Mouse (Mus musculus) forebrain, embryonic 13.5 days (tissue): ENCODE measurements at regions not wholly inside any gene's neighbourhood (a gene's known extent, or its start where the extent isn't known, plus 50 kb on each side); places are given as distances from the start of the nearest gene placed in this dataset.

Source experiments
- ATAC-seq: fragments of 200-750 bp; cut with Nextera tagmentation; 2 replicates; pipeline ENCODE4 v1.8.0; 2017
- H3K27ac ChIP-seq: fragments of 300-500 bp; sonication (generic); 2 replicates; pipeline ENCODE4 v1.5.1; 2015; ENCODE audit warnings: inconsistent platforms, mild to moderate bottlenecking, moderate library complexity
- H3K27me3 ChIP-seq: fragments of 300-500 bp; sonication (generic); 2 replicates; pipeline ENCODE4 v1.6.1; 2015; ENCODE audit warnings: mild to moderate bottlenecking, inconsistent platforms
- H3K36me3 ChIP-seq: fragments of 300-500 bp; sonication (generic); 2 replicates; pipeline ENCODE4 v1.6.1; 2015; ENCODE audit warnings: mild to moderate bottlenecking, inconsistent platforms; ENCODE audit not compliant: poor library complexity, severe bottlenecking
- H3K4me1 ChIP-seq: fragments of 300-500 bp; sonication (generic); 2 replicates; pipeline ENCODE4 v1.6.1; 2015; ENCODE audit warnings: inconsistent platforms
- H3K4me2 ChIP-seq: fragments of 300-500 bp; sonication (generic); 2 replicates; pipeline ENCODE4 v1.6.1; 2015; ENCODE audit warnings: inconsistent platforms, mild to moderate bottlenecking, moderate library complexity
- H3K4me3 ChIP-seq: fragments of 300-500 bp; sonication (generic); 2 replicates; pipeline ENCODE4 v1.5.1; 2015; ENCODE audit warnings: mild to moderate bottlenecking, inconsistent platforms
- H3K9ac ChIP-seq: fragments of 300-500 bp; sonication (generic); 2 replicates; pipeline ENCODE4 v1.6.1; 2015; ENCODE audit warnings: mild to moderate bottlenecking, inconsistent platforms
- H3K9me3 ChIP-seq: fragments of 300-500 bp; sonication (generic); replicated peaks from 2 replicates; pipeline ENCODE4 v1.6.1; 2016; ENCODE audit warnings: inconsistent platforms
- WGBS: fragments of 180-500 bp; shearing (Covaris S2); methylation state at CpG from one replicate; pipeline ENCODE4 v1.1.7; 2015; 5-methylcytosine and 5-hydroxymethylcytosine counted together

DNA sequence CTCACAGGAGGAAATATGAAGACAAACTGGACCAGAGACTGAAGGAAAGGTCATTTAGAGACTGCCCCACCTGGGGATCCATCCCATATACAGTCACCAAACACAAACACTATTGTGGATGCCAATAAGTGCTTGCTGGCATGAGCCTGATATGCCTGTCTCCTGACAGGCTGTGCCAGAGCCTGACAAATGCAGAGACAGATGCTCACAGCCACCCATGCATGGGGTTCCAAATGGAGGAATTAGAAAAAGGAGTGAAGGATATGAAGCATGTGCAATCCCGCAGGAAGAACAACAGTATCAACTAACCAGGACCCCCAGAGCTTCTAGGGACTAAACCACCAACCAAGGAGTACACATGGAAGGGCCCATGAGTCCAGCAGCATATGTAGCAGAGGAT, 505.9 kb downstream of the Gm6685 start:
- H3K9me3 ChIP-seq: no peaks in the 10 kb centered on the region
- 79% methylated on average over 1 of the region's 1 CpGs for WGBS

GRCm38 (mm10) chr11:27799826-27800620, 539.6 kb downstream of the Gm6685 start:
- no peak for ATAC-seq
- 73% methylated on average over 8 of the region's 8 CpGs for WGBS
- H3K4me1 ChIP-seq: no peaks in the 10 kb centered on the region
- no peaks in the 10 kb centered on the region for H3K9me3 ChIP-seq
- H3K27me3 ChIP-seq: no peaks in the 10 kb centered on the region
- H3K4me2 ChIP-seq: no peak overlapping the region
- no peak overlapping the region for H3K9ac ChIP-seq
- H3K4me3 ChIP-seq: no peak overlapping the region
- H3K36me3 ChIP-seq: no peaks in the 10 kb centered on the region
- H3K27ac ChIP-seq: no peak overlapping the region

More for the DNA sequence above, 505.9 kb downstream of the Gm6685 start:
- H3K4me1 ChIP-seq: no peaks in the 10 kb centered on the region
- no peak overlapping the region for H3K27ac ChIP-seq
- no peaks in the 10 kb centered on the region for H3K27me3 ChIP-seq
- no peak overlapping the region for H3K4me3 ChIP-seq
- ATAC-seq: no peak
- no peak overlapping the region for H3K4me2 ChIP-seq
- no peak overlapping the region for H3K9ac ChIP-seq
- H3K36me3 ChIP-seq: no peaks in the 10 kb centered on the region

DNA sequence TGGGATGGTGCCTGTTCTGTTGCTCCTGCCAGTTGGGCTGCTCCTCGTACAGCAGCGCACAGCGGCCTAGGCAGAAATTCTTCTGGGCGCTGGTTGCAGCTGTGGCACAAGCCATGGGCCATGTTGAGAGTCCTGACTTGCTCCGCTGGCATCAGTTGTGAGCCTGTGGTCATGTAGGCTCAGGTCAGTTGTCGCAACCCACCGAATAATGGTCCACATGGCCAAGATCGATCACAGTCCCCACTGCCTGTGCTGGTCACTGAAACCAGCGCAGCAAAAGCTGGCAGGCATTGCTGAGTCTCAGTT, 585.8 kb downstream of the Gm6685 start:
- no peaks in the 10 kb centered on the region for H3K4me1 ChIP-seq
- H3K9ac ChIP-seq: no peak overlapping the region
- ATAC-seq: no peak; the same call in 1 of the 2 replicates
- H3K27me3 ChIP-seq: no peaks in the 10 kb centered on the region
- no peak overlapping the region for H3K4me3 ChIP-seq
- no peaks in the 10 kb centered on the region for H3K9me3 ChIP-seq
- H3K36me3 ChIP-seq: no peaks in the 10 kb centered on the region
- no peak overlapping the region for H3K27ac ChIP-seq
- WGBS: 76% methylated on average over 9 of the region's 9 CpGs
- H3K4me2 ChIP-seq: peak overlapping the region; percentile 19; the same call in 1 of the 2 replicates

GRCm38 (mm10) chr11:27753212-27753912, 586.3 kb downstream of the Gm6685 start:
- whole genome bisulfite sequencing: 55% methylated on average over 11 of the region's 11 CpGs

DNA sequence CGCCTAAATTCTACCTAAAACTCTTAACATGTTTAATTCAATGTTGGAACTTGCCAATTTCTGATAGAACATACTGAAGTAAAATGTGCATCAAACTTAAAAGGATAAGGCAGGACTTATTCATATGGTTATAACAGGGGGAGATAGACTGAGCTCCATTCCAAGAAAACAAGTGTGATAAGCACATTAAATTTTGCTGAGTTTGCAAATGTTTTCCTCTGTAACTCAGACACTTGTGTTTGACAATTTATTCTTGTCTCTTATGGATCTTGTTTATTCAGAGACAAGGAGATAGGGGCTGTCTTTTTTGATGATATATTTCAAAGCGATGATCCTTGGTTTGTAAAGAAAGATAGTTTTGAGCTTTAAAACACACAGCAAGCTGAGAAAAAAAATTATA, 613.6 kb downstream of the Gm6685 start:
- H3K4me1 ChIP-seq: no peaks in the 10 kb centered on the region
- ATAC-seq: no peak
- H3K4me3 ChIP-seq: no peak overlapping the region
- H3K36me3 ChIP-seq: no peaks in the 10 kb centered on the region
- 90% methylated on average over 2 of the region's 2 CpGs for WGBS
- H3K9me3 ChIP-seq: no peaks in the 10 kb centered on the region
- H3K27ac ChIP-seq: no peak overlapping the region
- no peaks in the 10 kb centered on the region for H3K27me3 ChIP-seq
- H3K4me2 ChIP-seq: no peak overlapping the region
- no peak overlapping the region for H3K9ac ChIP-seq

More at GRCm38 (mm10) chr11:27753212-27753912, 586.3 kb downstream of the Gm6685 start:
- peak; percentile 86 for ATAC-seq
- H3K27ac ChIP-seq: no peak overlapping the region
- H3K36me3 ChIP-seq: no peaks in the 10 kb centered on the region
- no peaks in the 10 kb centered on the region for H3K4me1 ChIP-seq
- no peak overlapping the region for H3K9ac ChIP-seq
- no peak overlapping the region for H3K4me3 ChIP-seq
- peak overlapping the region; percentile 19; the same call in 1 of the 2 replicates for H3K4me2 ChIP-seq
- H3K27me3 ChIP-seq: no peaks in the 10 kb centered on the region
- H3K9me3 ChIP-seq: no peaks in the 10 kb centered on the region

- Histone ChIP-seq H3K27ac (no peak overlapping the region), H3K9ac (no peak overlapping the region), H3K36me3 (no peaks in the 10 kb centered on the region), H3K9me3 (no peaks in the 10 kb centered on the region), H3K27me3 (no peaks in the 10 kb centered on the region), H3K4me2 (no peak overlapping the region), H3K4me3 (no peak overlapping the region), H3K4me1 (no peaks in the 10 kb centered on the region)
- 74% methylated on average over 7 of the region's 7 CpGs for WGBS
- ATAC-seq: no peak
Measured at GRCm38 (mm10) chr11:27721346-27721745, 618.3 kb downstream of the Gm6685 start.

DNA sequence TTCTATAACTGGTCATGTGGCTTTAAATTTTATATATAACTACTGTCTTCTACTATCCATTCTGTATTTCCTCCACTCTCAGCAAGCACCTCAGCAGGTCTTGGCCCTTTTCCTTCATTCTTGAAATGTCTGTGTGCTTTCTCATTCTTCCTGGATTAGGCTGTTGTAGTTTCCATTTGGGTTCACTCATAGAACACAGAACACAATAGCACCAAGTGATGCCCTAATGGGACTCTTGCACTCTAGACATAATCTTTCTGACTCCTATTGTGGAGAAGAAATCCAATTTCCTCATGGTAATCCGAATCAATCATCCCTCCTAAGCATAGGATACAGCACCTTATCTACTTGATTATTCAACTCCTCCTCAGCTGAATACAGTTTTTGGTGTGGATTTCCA, 667.2 kb downstream of the Gm6685 start:
- Histone ChIP-seq H3K36me3 (no peaks in the 10 kb centered on the region), H3K4me1 (no peaks in the 10 kb centered on the region), H3K4me3 (no peak overlapping the region), H3K27ac (no peak overlapping the region), H3K9ac (no peak overlapping the region), H3K27me3 (no peaks in the 10 kb centered on the region), H3K9me3 (no peaks in the 10 kb centered on the region), H3K4me2 (no peak overlapping the region)
- ATAC-seq: no peak
- 33% methylated on average over 1 of the region's 1 CpGs for WGBS
